Mouse (Mus musculus) ES-CJ7 (cell line): ENCODE results near the gene Golga5.
"Not testable (repeated sequence)": the region's sequence is repeated elsewhere in the genome, so short reads cannot be mapped to it uniquely, and the experiment has no call there.

Experiments
- DNase-seq: peaks from one replicate; pipeline ENCODE4 v3.0.0; 2011; ENCODE audit warnings: low read depth, low spot score

The Golga5 gene

DNA sequence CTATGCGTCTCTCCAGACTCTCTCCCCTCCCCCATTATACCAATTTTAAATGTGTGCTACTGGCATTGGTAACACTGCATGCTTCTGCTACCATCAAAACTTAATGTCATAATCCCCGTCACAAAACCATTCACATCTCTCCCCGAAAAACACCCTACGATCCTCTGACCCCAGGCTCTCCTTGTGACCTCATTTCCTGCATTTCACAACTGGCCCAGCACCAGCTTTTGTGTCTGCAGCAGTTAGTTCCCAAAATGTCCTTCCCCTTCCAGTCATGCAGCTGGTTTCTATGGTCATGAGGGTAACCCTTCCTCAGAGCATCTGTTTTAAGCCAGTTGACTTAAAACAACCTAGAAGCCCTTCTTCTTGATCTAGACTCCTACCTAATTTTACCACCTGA, 23.5 kb upstream of the Golga5 start:
- no peak for DNase-seq

DNA sequence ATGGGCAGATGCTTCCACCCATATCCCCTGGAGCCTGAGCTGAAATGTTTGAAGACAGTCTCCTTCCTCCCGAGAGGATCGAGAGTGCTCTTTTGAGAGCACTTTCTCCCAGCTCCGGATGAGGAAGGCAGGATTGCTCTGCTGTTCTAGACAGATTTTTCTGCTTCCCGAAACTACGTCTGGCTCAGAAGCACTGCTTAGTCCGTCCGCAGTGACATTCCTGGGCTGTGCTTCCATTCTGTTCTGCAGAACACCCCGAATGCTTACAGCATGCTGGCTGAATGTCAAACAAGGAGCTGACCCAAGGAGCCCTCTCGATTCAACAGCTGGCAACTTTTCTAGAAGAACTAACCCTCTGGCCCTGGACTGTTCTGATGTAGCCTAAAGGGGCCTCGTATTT, 18.5 kb upstream of the Golga5 start:
- DNase-seq = no peak

DNA sequence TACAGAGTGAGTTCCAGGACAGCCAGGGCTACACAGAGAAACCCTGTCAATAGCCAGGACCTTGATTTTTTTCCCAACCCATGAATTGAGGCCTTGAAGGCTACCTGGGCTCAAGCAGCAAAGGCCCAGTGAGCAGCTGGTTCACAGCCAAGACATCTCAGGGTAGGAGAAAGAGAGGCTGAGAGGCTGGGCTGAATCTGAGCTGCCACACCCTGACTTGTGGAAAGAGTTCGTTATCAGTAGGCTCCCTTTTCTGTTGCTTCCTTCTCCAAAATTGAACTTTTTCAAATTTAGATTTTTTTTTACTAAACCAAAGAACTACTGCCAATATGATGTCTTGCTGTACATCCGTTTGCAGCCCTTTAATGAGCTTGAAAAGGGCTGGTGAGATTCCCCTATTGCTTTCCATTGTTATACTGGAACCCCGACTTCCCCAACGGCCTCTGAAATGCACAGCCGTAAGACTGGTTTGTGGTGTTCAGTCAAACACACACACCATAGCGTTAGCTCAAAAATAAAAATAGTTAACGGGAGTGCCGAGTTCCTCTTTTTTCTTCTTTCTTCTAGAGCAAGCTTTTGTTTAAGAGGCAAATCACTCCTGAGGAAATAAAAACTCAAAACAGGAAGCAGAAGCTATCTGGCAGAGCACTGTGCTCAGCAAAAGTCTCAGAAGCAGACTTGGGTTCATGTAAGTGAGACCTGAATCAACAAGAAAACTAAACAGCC, 17.6 kb upstream of the Golga5 start:
- DNase-seq = no peak

DNA sequence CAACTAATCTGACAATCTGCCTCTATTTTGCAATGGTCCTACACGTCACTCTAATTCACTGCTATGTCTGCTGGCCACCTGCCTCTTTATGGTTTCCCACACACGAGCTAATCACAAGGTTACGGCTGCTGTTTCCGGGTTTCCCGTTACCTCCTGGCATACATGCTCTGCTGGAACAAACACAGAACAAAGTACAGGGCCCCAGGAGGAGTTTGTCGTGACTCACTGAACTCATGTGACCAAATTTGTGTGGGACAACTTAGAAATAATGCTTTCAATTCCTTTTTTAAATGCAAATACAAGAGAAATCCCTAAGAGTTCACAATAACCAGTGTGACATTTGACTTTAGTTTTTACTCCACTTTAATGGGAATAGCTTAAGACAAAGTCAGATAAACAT, 15.4 kb upstream of the Golga5 start:
- no peak for DNase-seq

DNA sequence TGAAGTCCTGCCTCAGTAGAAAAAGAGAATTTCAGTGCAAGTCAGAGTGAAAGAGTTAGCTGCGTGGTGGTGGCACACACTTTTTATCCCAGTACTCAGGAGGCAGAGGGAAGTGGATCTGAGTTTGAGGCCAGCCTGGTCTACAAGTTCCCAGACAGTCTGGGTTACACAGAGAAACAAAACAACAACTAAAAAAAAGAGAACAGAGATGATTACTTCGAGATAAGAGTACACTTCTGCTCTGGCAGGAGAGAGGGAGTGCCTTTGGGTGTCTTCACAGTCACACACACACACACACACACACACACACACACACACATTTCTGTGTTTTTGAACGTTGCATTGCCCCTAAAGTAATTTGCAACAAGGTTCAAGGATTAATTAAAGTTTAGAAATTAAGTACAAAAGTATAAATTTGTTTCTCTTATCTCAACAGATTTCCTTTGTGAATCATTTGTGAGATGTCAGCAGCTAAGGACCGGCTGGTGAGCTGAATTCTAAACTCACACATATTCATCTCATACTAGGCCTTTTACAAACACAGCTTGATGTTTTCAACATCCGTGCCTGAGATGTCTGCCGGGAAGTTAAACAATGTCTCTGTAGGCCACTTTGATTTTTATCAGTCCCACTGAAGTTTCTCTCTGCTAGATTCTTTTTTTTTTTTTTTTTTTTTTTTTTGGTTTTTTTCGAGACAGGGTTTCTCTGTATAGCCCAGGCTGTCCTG, 12.3 kb upstream of the Golga5 start:
- no peak for DNase-seq

DNA sequence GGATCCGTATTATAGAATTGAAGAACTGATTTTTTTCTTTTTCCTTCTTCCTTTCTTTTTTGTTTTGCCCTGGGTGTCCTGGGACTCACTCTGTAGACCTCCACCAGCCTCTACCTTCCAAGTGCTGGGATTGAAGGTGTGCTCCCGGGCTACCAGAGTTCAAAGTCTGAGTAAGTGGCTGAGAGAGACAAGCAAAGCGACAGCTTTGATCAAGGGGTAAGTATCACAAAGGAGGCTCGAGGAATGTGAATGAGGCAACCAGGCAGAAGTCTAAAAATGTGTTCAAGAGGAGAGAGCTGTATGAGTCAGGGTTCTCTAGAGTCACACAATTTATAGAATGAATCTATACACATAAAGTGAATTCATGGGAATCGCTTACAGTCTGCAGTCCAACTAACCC, 8.9 kb upstream of the Golga5 start:
- no peak for DNase-seq

DNA sequence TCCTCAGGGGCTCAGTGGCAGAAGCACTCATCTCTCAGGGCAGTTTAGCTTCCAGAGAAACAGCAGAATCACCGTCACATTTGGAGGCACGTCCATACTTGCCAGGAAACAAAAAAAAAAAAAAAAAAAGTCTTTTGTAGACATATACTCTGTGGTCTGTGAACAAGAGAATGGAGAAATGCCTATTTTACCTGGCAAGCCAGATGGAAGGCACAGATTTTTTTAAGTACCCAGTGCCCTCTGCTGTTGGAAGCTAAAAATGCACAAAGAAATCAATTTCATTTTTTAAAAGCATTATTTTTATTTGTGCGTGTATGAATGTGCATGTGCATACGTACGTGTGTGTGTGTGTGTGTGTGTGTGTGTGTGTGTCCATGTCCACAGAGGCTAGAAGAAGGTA, 7.8 kb upstream of the Golga5 start:
- no peak for DNase-seq

DNA sequence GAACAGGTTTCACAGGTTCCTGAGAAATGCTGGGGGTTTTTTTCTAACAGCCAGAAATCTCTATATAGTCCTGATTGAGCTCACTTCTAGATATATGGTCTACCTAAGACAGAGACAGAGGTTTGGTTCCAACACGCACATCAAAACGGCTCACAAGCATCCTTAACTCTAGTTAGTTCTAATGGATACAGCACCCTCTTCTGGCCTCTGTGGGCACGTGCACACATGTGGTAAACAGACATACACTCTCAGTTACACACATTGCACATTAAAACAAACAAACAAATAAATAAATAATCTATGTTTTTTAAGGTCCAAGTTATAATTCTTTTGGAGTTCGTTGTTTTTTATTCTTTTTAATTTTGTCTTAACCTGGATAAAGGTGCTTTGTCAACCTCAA, 4.3 kb upstream of the Golga5 start:
- DNase-seq = peak; percentile 60

DNA sequence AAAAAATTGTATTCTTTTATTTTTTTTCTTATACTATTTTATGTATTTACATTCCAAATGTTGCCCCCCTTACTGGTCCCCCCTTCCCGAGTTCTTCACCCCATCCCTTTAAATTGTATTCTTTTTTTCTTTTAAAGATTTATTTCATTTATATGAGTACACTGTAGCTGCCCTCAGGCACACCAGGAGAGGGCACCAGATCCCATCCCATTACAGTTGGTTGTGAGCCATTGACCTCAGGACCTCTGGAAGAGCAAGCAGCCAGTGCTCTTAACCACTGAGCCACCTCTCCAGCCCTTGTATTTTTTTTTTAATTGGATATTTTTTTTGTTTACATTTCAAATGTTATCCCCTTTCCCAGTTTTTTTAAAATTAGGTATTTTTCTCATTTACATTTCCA, 799 bp upstream of the Golga5 start:
- peak; percentile 24 for DNase-seq

DNA sequence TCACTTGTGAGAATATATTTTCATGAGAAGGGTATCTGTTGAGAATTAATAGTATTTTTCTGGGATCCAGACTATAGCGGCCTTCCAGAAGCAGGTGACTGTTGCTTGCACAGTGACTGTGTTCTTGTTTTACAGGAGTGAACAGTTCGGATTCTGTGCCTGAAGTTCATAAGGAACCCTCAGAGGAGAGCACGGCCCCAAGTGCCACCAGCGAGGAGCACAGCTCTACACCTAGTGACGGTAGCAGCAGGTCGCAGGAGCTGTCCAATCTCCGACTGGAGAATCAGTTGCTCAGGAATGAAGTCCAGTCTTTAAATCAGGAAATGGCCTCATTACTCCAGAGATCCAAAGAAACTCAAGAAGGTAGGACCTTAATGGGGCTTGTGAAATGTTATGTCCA, 5.5 kb downstream of the Golga5 start:
- DNase-seq = no peak

DNA sequence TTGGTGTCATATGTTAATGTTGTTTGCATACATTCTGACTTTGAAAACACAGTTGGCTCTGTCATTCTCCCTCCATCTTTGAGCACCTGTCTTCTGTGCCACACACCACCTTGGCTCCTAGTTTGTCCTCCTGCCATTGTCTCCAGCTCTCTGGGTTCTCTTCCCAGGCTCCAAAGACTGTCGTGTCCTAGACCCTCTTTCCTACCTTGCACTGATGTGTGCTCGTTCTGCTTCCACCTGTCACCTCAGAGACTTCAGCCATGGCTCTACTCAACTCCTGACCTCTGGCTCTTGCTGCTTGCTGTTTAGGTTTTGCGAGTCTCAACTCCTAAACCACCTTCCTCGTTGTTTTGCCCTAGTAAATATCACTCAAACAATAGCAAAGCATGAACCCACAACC, 11.5 kb downstream of the Golga5 start:
- no peak for DNase-seq

DNA sequence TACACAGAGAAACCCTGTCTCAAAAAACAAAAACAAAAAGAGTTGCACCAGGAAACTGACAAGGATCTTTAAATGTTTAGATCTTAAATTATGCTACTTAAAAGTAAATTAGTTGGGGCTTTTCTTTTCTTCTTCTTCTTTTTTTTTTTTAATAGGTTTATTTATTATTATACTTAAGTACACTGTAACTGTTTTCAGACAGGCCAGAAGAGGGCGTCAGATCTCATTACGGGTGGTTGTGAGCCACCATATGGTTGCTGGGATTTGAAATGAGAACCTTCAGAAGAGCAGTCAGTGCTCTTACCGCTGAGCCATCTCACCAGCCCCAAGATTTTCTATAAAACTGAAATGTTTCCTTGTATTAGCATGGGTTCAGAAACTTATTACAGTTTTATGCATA, 16.0 kb downstream of the Golga5 start:
- peak; percentile 32 for DNase-seq

DNA sequence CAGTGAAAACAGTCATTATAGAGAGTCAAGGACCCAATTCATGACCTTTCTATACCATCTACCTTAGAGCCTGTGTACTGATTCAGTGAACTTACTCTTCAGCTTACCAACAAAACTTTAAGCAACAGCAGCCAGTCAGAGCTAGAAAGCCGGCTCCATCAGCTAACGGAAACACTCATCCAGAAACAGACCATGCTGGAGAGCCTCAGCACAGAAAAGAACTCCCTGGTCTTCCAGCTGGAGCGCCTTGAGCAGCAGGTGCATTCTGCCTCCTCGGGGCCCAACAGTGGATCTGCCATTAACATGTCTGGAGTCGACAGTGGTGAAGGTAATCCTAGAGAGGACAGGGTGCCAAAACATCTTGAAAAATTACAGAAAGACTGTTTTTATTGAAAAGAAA, 23.0 kb downstream of the Golga5 start:
- DNase-seq = no peak

DNA sequence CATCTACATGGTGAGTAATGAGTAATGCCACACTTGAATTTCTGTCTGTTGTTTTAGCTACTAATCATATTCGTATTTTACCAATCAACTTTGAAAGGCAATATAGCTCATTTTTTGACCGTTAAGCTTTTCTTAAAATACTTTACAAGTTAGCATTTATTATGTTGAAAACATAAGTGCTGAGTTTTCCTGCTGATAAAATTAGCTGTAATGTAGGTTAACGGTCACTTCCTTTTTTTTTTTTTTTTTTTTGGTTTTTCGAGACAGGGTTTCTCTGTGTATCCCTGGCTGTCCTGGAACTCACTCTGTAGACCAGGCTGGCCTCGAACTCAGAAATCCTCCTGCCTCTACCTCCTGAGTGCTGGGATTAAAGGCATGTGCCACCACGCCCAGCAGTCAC, 26.8 kb downstream of the Golga5 start:
- DNase-seq = not testable (repeated sequence)

DNA sequence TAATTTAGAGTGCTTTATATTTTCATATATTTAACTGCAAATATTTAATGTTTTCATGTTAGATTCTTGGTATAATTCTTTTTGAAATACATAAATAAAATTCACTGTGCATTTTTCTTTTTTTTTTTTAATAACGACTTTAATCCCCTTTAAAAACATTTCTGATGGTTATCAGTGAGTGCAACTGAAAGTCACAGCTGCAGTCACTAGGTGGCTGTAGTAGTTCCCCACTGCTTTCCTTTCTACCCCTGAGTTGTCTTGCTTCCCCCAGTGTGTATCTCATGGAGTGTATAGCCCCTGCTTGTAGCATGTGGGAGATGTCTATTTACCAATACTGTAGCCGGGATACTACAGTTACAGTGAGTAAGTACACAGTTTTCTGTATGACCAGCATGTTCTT, 29.0 kb downstream of the Golga5 start:
- DNase-seq = no peak

DNA sequence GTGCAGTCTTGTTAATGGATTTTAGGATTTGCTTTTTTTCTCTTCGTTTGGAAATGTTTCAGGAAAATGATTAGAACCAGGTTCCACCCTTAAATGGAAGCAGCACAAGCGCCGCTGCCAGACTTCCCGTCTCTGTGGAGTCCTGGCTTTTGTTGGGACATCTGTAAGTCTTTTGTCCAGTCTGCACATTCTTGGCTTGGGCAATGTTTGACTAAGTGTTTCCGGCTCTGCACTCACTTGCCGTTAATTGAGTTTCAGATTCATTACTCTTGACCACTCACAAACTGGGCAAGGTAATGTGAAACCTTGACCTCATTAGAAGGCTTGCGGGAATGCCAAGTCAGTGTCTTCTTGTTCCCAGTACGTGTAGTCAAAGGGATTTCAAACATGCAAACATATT, 29.8 kb downstream of the Golga5 start:
- no peak for DNase-seq

DNA sequence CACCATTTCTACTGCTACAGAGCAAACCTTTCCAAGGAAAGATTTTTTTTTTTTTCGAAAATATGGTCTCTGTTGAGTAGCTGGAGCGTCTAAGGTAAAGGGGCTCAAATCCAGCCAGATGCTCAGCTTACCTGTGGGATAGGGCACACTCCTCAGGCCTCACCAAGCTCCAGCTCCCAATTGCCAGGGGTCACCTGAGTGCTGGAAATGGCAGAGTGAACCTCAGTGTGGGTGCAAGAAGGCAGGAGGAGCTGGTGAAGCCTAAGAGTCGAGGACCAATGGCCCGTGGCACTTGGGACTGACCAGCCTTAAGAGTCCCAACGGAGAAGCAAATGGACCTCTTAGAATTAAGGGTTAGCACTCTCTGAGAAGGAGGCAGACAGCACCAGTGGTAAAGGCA, 30.3 kb downstream of the Golga5 start:
- DNase-seq = no peak

DNA sequence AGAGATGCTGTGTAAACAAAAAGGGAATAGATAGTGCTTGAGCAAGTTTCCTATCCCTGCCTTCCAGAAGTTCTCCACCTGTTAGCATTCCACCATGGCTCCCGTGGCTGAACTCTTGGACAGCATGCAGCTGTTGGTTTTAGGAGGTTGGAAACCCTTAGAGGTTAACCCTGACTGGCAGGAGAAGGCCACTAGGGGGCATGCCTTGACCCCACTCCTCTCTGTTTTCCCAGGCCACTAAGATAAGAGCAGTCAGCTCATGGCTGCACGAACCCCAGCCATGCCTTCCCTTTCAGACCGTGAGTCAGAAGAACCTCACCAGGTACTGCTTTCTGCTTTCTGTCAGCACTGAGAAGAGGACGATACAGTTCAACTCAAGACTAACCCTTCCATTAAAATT, 30.8 kb downstream of the Golga5 start:
- peak; percentile 74 for DNase-seq

DNA sequence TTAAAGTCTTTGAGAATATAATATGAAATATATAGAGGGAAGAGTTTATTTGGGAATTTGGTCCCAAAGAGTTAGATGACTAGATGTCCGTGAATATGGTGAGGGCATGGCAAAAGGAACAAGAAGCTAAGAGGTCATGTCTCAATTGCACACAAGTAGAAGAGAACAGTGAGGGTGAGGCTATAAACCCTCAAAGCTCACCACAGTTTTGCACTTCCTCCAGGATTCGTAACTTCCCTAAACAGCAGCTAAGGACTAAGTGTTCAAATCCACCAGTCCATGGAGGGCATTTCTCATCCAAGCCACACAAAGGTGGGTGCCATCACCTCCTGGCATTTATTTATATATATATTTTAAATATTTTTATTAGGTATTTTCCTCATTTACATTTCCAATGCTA, 32.1 kb downstream of the Golga5 start:
- DNase-seq = no peak

DNA sequence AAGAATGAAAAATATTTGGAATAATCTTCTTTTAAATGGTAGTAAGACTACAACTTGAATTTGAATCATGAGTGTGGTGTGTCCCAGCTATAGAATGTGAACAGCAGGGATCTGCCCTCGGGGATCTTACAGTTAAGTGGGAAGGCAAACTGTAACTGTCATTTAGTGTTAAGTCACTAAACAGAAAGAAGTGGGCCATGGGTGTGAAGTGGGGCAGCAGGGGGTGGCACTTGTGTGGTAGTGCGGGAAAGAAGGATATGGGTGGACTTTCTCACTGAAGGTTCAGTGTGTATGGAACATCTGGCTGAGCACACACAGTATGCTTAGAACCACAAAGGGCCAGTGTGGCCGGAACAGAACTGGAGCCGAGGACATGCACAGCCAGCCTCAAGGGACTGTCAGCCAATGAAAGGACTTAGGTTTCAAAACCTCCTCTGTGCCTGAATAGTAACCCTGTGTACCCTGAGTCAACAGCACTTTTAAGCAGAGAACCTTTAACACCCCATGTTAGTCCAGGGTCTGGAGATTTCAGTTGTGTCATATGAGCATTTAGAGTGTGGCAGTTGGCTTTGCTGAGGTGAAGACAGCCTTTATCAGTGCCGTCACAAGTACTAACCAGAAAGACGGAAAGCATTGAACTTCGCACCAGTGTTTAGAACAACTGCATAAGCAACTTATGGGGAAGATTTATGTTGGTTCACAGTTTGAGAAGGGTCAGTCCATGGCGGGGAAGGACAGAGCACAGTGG, 33.1 kb downstream of the Golga5 start:
- DNase-seq = no peak

DNA sequence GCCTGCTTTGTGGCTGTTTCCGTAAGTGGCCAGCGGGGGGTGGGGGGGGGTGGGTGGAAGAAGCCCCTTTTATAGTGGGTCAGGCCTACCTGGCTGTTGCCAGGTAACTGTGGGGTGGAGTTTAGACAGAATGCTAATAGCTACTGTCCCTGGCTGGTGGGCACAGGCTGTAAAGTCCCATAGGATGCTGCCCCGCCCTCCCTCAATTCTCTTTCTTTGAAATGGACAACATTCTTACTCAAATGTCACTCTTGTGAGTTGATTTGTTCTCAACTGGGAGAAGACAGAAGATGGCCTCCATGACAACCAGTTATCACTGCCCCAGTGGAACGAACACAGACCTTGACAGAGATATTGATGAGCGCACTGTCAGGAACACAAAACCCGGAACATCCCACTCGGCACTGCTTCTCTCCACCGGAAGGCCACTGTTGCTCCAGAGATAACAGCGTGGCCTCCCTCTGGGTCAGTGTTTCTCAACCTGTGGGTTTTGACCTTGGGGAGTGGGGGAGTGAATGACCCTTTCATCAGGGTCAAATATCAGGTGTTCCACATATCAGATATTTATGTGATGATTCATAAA, 36.3 kb downstream of the Golga5 start:
- peak; percentile 79 for DNase-seq

DNA sequence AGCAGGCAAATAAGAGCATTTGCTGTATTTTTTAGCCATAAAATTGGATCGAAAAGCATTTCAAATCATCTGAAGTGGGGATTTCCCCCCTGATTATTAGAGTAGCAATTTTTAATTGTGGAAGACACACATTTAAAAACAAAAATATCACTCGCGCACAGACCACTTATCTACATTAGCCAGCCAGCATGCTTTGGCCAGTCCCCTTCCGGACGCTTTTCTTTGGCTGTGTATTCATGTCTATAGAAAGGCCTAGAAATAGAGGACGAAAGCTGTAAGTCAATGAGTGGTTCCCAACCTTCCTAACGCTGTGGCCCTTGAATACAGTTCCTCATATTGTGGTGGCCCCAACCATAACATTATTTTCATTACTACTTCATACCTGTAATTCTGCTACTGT, 37.0 kb downstream of the Golga5 start:
- no peak for DNase-seq
